Mouse (Mus musculus): ENCODE data around the gene 9030612E09Rik.

DNA sequence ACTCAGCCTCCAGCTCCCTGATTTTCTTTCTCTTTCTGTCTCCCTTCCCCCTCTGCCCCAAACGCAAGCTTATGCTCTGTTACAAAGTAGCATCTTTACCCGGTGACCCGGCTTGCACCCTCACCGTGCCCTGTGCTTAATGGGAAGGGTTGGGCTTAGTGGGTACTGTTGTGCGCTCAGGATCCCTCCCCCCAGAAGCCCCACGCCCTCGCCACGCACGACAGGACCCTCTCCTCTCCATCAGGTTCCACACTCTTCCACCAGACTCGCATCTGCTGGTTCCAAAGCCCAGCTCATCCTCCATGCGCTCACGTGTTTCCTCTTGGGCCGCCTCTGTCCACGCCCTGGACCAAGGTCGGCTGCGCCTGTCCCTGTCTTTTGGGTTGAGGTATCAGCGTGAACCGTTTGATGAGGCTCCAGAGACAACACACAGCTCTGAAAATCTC lies 675 bp downstream of the 9030612E09Rik start:
- TF ChIP-seq CTCF (IDR thresholded peaks at IDR 0.05; ENCODE audit: control insufficient read depth, insufficient read depth, low read length) (no peak), POLR2A (IDR thresholded peaks at IDR 0.05; ENCODE audit: borderline replicate concordance, control insufficient read depth, low read depth, low read length) (no peak)

Measured in bone marrow, adult 2 months (tissue).